Mouse (Mus musculus) MEL (cell line): ENCODE results near the gene Ttll11. TPM values are rescaled to one million over a fixed set of nuclear protein-coding genes. Genes with fewer than 3 reads are reported as not detected.

Experiments
- DNase-seq: peaks from one replicate; pipeline ENCODE4 v3.0.0; 2011; ENCODE audit warnings: low read depth, low spot score
- H3K27ac ChIP-seq: 2 replicates; pipeline ENCODE4 v1.5.1; 2012; ENCODE audit warnings: low read depth, mild to moderate bottlenecking, control low read depth, low read length, moderate library complexity; ENCODE audit not compliant: control insufficient read depth
- H3K27me3 ChIP-seq, 2 experiments: fragments of 150-350 bp in 1 of 2; sonication (generic) in 1 of 2; 2 replicates each; pipeline ENCODE4 v1.6.1; 2012; ENCODE audit warnings: low read length in 2 of 2, mild to moderate bottlenecking in 2 of 2, improper control_type of control experiment in 1 of 2, moderate library complexity in 1 of 2; ENCODE audit not compliant: insufficient read depth in 2 of 2, control insufficient read depth in 1 of 2
- H3K36me3 ChIP-seq, 2 experiments: 2 replicates each; pipeline ENCODE4 v1.6.1; 2012 to 2014; ENCODE audit warnings: low read length in 2 of 2, improper control_type of control experiment in 1 of 2, inconsistent platforms in 1 of 2, mild to moderate bottlenecking in 1 of 2; ENCODE audit not compliant: insufficient read depth in 2 of 2, control insufficient read depth in 1 of 2
- H3K4me1 ChIP-seq, 2 experiments: fragments of 150-350 bp in 1 of 2; sonication (generic) in 1 of 2; 2 replicates each; pipeline ENCODE4 v1.6.1; 2012; ENCODE audit warnings: low read length in 2 of 2, improper control_type of control experiment in 1 of 2, mild to moderate bottlenecking in 1 of 2; ENCODE audit not compliant: insufficient read depth in 2 of 2, control insufficient read depth in 1 of 2
- H3K4me3 ChIP-seq, 2 experiments: fragments of 150-350 bp in 1 of 2; sonication (generic) in 1 of 2; 2 replicates each; pipeline ENCODE4 v1.5.1; 2012; ENCODE audit warnings: low read depth in 2 of 2, low read length in 2 of 2, mild to moderate bottlenecking in 2 of 2, moderate library complexity in 2 of 2, control low read depth in 1 of 2, improper control_type of control experiment in 1 of 2; ENCODE audit not compliant: control insufficient read depth in 1 of 2, insufficient read depth in 1 of 2
- H3K79me2 ChIP-seq: 2 replicates; pipeline ENCODE4 v1.6.1; 2012; ENCODE audit warnings: mild to moderate bottlenecking, low read length, moderate library complexity; ENCODE audit not compliant: control insufficient read depth, poor library complexity, insufficient read depth
- H3K9ac ChIP-seq: 2 replicates; pipeline ENCODE4 v1.6.1; 2012; ENCODE audit warnings: low read depth, mild to moderate bottlenecking, control low read depth, low read length, moderate library complexity; ENCODE audit not compliant: control insufficient read depth, poor library complexity, severe bottlenecking
- H3K9me3 ChIP-seq: fragments of 150-350 bp; sonication (generic); replicated peaks from 2 replicates; pipeline ENCODE4 v1.6.1; 2012; ENCODE audit warnings: mild to moderate bottlenecking, low read length, improper control_type of control experiment, moderate library complexity; ENCODE audit not compliant: insufficient read depth
- BHLHE40 ChIP-seq: IDR thresholded peaks from 2 replicates; pipeline ENCODE4 v1.6.1; 2012; ENCODE audit warnings: low read depth, mild to moderate bottlenecking, inconsistent platforms, low read length, improper control_type of control experiment, borderline replicate concordance
- CHD1 ChIP-seq: IDR thresholded peaks from 2 replicates; pipeline ENCODE4 v1.6.1; 2012; ENCODE audit warnings: low read depth, mild to moderate bottlenecking, inconsistent platforms, low read length, improper control_type of control experiment
- CHD2 ChIP-seq: IDR thresholded peaks from 2 replicates; pipeline ENCODE4 v1.6.1; 2011; ENCODE audit warnings: low read length, improper control_type of control experiment
- E2F4 ChIP-seq: IDR thresholded peaks from 2 replicates; pipeline ENCODE4 v1.6.1; 2011; ENCODE audit warnings: low read depth, low read length, improper control_type of control experiment, borderline replicate concordance
- EP300 ChIP-seq, 2 experiments: IDR thresholded peaks; 2 replicates each; pipeline ENCODE4 v1.6.1; 2011; ENCODE audit warnings: improper control_type of control experiment in 2 of 2, low read length in 2 of 2, low read depth in 1 of 2, mild to moderate bottlenecking in 1 of 2
- ETS1 ChIP-seq: IDR thresholded peaks from 2 replicates; pipeline ENCODE4 v1.6.1; 2012; ENCODE audit warnings: low read depth, mild to moderate bottlenecking, inconsistent platforms, low read length, improper control_type of control experiment, moderate library complexity
- GATA1 ChIP-seq: IDR thresholded peaks from 2 replicates; pipeline ENCODE4 v1.6.1; 2011; ENCODE audit warnings: low read depth, low read length, improper control_type of control experiment
- HCFC1 ChIP-seq: IDR thresholded peaks from 2 replicates; pipeline ENCODE4 v1.6.1; 2012; ENCODE audit warnings: low read depth, mild to moderate bottlenecking, inconsistent platforms, low read length, improper control_type of control experiment, moderate library complexity
- JUND ChIP-seq: IDR thresholded peaks from 2 replicates; pipeline ENCODE4 v1.6.1; 2011; ENCODE audit warnings: low read depth, mild to moderate bottlenecking, improper control_type of control experiment, low read length
- KAT2A ChIP-seq: conservative IDR thresholded peaks from 2 replicates; pipeline ENCODE4 v1.6.1; 2012; ENCODE audit warnings: low read depth, low read length, improper control_type of control experiment, inconsistent platforms
- MAZ ChIP-seq: IDR thresholded peaks from 2 replicates; pipeline ENCODE4 v1.6.1; 2012; ENCODE audit warnings: low read depth, mild to moderate bottlenecking, inconsistent platforms, low read length, improper control_type of control experiment
- MEF2A ChIP-seq: IDR thresholded peaks from 2 replicates; pipeline ENCODE4 v1.6.1; 2014; ENCODE audit warnings: low read depth, mild to moderate bottlenecking, inconsistent platforms, low read length, improper control_type of control experiment; ENCODE audit not compliant: poor library complexity, insufficient replicate concordance, severe bottlenecking; ENCODE audit errors: extremely low read depth
- MYB ChIP-seq: IDR thresholded peaks from 2 replicates; pipeline ENCODE4 v1.6.1; 2011; ENCODE audit warnings: mild to moderate bottlenecking, low read depth, low read length, improper control_type of control experiment
- NRF1 ChIP-seq: IDR thresholded peaks from 2 replicates; pipeline ENCODE4 v1.6.1; 2014; ENCODE audit warnings: low read depth, mild to moderate bottlenecking, inconsistent platforms, low read length, improper control_type of control experiment, moderate library complexity; ENCODE audit not compliant: poor library complexity, insufficient read depth, severe bottlenecking
- POLR2A ChIP-seq, 2 experiments: IDR thresholded peaks; 2 replicates each; pipeline ENCODE4 v1.6.1; 2011 to 2012; ENCODE audit warnings: low read length in 2 of 2, mild to moderate bottlenecking in 2 of 2, control low read depth in 1 of 2, improper control_type of control experiment in 1 of 2, low read depth in 1 of 2, moderate library complexity in 1 of 2; ENCODE audit not compliant: control insufficient read depth in 1 of 2, insufficient read depth in 1 of 2, poor library complexity in 1 of 2
- POLR2AphosphoS2 ChIP-seq: IDR thresholded peaks from 2 replicates; pipeline ENCODE4 v1.6.1; 2011; ENCODE audit warnings: low read length, improper control_type of control experiment
- RAD21 ChIP-seq: IDR thresholded peaks from 2 replicates; pipeline ENCODE4 v1.6.1; 2011; ENCODE audit warnings: mild to moderate bottlenecking, low read depth, low read length, improper control_type of control experiment
- RCOR1 ChIP-seq: IDR thresholded peaks from 2 replicates; pipeline ENCODE4 v1.6.1; 2012; ENCODE audit warnings: low read depth, mild to moderate bottlenecking, inconsistent platforms, low read length, improper control_type of control experiment
- SIN3A ChIP-seq: IDR thresholded peaks from 2 replicates; pipeline ENCODE4 v1.6.1; 2012; ENCODE audit warnings: low read length, improper control_type of control experiment, inconsistent platforms
- SMC3 ChIP-seq: IDR thresholded peaks from 2 replicates; pipeline ENCODE4 v1.6.1; 2011; ENCODE audit warnings: low read depth, low read length, improper control_type of control experiment
- TAL1 ChIP-seq: IDR thresholded peaks from 2 replicates; pipeline ENCODE4 v1.6.1; 2012; ENCODE audit warnings: mild to moderate bottlenecking, inconsistent platforms, low read length, moderate library complexity, mixed read lengths
- USF1 ChIP-seq: IDR thresholded peaks from 2 replicates; pipeline ENCODE4 v1.6.1; 2014; ENCODE audit warnings: low read depth, mild to moderate bottlenecking, inconsistent platforms, low read length, improper control_type of control experiment, moderate library complexity
- USF2 ChIP-seq, 2 experiments: IDR thresholded peaks; 2 replicates each; pipeline ENCODE4 v1.6.1; 2011 to 2012; ENCODE audit warnings: improper control_type of control experiment in 2 of 2, low read length in 2 of 2, borderline replicate concordance in 1 of 2, inconsistent platforms in 1 of 2, low read depth in 1 of 2, mild to moderate bottlenecking in 1 of 2; ENCODE audit not compliant: insufficient read depth in 1 of 2
- ZC3H11A ChIP-seq: IDR thresholded peaks from 2 replicates; pipeline ENCODE4 v1.6.1; 2012; ENCODE audit warnings: low read depth, mild to moderate bottlenecking, inconsistent platforms, low read length, improper control_type of control experiment
- ZKSCAN1 ChIP-seq: IDR thresholded peaks from 2 replicates; pipeline ENCODE4 v1.6.1; 2012; ENCODE audit warnings: low read depth, mild to moderate bottlenecking, inconsistent platforms, low read length, improper control_type of control experiment, moderate library complexity
- ZMIZ1 ChIP-seq: IDR thresholded peaks from 2 replicates; pipeline ENCODE4 v1.6.1; 2012; ENCODE audit warnings: low read depth, mild to moderate bottlenecking, inconsistent platforms, low read length, improper control_type of control experiment, moderate library complexity
- ZNF384 ChIP-seq: IDR thresholded peaks from 2 replicates; pipeline ENCODE4 v1.6.1; 2012; ENCODE audit warnings: low read depth, mild to moderate bottlenecking, inconsistent platforms, low read length, improper control_type of control experiment
- polyA plus RNA-seq, 2 experiments: library from polyadenylated mRNA; stranded (reverse) in 1 of 2; unstranded in 1 of 2; fragments of >175 nt in 1 of 2; fragments of >200 nt in 1 of 2; gene quantifications; 2 replicates each; pipeline versions ENCODE4 v1.2.1 to v1.2.4; 2012; ENCODE audit warnings: low replicate concordance in 2 of 2, low read depth in 1 of 2; ENCODE audit not compliant: insufficient read length in 2 of 2, insufficient read depth in 1 of 2, missing spikeins in 1 of 2
- total RNA-seq: library from RNA; depleted of rRNA; stranded (reverse); fragments of 300-350 nt; gene quantifications from 2 replicates; pipeline ENCODE4 v1.2.3, GENCODE M21; 2012

Ttll11 gene
- total and polyA plus RNA-seq, 3 experiments: 1.2 to 2.5 TPM; not detected in 1

- H3K27ac ChIP-seq: no peak overlapping the region
- peaks cover 0 to 2% of the 10 kb centered on the region in 2 experiments for H3K27me3 ChIP-seq
- no peaks in the 10 kb centered on the region for H3K79me2 ChIP-seq
- TF ChIP-seq NRF1: no peak
- TF ChIP-seq JUND: no peak
- TF ChIP-seq SIN3A: no peak
- TF ChIP-seq RAD21: no peak
- no peak for TF ChIP-seq TAL1
- TF ChIP-seq GATA1: no peak
- no peak for TF ChIP-seq CHD2
- TF ChIP-seq MYB: no peak
- TF ChIP-seq POLR2A (IDR thresholded peaks at IDR 0.05; ENCODE audit: control insufficient read depth in 1 of 2, insufficient read depth in 1 of 2, low read depth in 1 of 2, low read length in 2 of 2, poor library complexity in 1 of 2): no peak
- no peak for TF ChIP-seq ZMIZ1
- no peak for TF ChIP-seq SMC3
- no peak for TF ChIP-seq E2F4
- TF ChIP-seq ETS1: no peak
- TF ChIP-seq MEF2A: no peak
- no peak for TF ChIP-seq ZC3H11A
- no peak for TF ChIP-seq USF2 (IDR thresholded peaks at IDR 0.05; ENCODE audit: borderline replicate concordance in 1 of 2, insufficient read depth in 1 of 2, low read depth in 1 of 2, low read length in 2 of 2)
- no peak for TF ChIP-seq BHLHE40
- no peak for TF ChIP-seq HCFC1
- no peak for TF ChIP-seq KAT2A
- no peak for TF ChIP-seq ZKSCAN1
- no peaks in the 10 kb centered on the region for H3K4me1 ChIP-seq
- no peak for DNase-seq
- H3K9ac ChIP-seq: no peak overlapping the region
- no peaks in the 10 kb centered on the region for H3K36me3 ChIP-seq
- H3K9me3 ChIP-seq: no peaks in the 10 kb centered on the region
- no peak overlapping the region for H3K4me3 ChIP-seq
Observed at GRCm38 (mm10) chr2:35952187-35952958, 27.3 kb downstream of the Ttll11 start.

GRCm38 (mm10) chr2:35944896-35945295 lies 34.8 kb downstream of the Ttll11 start:
- no peak for TF ChIP-seq USF2 (IDR thresholded peaks at IDR 0.05; ENCODE audit: borderline replicate concordance in 1 of 2, insufficient read depth in 1 of 2, low read depth in 1 of 2, low read length in 2 of 2)
- TF ChIP-seq BHLHE40: no peak
- TF ChIP-seq USF1: no peak
- TF ChIP-seq ZNF384: no peak
- no peak for TF ChIP-seq MAZ
- no peak for TF ChIP-seq EP300 (IDR thresholded peaks at IDR 0.05; ENCODE audit: low read depth in 1 of 2, low read length in 2 of 2)
- TF ChIP-seq POLR2A (IDR thresholded peaks at IDR 0.05; ENCODE audit: control insufficient read depth in 1 of 2, insufficient read depth in 1 of 2, low read depth in 1 of 2, low read length in 2 of 2, poor library complexity in 1 of 2): no peak
- TF ChIP-seq ZC3H11A: no peak
- TF ChIP-seq POLR2AphosphoS2: no peak
- no peak for TF ChIP-seq HCFC1
- no peak for TF ChIP-seq ZMIZ1
- TF ChIP-seq CHD1: no peak
- no peak for TF ChIP-seq E2F4
- no peak for TF ChIP-seq RCOR1
- H3K9me3 ChIP-seq: no peaks in the 10 kb centered on the region
- no peak for DNase-seq
- no peaks in the 10 kb centered on the region for H3K4me1 ChIP-seq
- H3K9ac ChIP-seq: no peak overlapping the region
- no peak overlapping the region for H3K4me3 ChIP-seq
- H3K27me3 ChIP-seq: peaks cover 0 to under 1% of the 10 kb centered on the region in 2 experiments; a peak in 3 of 4 replicates
- no peaks in the 10 kb centered on the region for H3K79me2 ChIP-seq
- no peaks in the 10 kb centered on the region for H3K36me3 ChIP-seq
- H3K27ac ChIP-seq: no peak overlapping the region
